8 mouse cellular contexts compared by ENCODE assay signal in the genomic region with DNA sequence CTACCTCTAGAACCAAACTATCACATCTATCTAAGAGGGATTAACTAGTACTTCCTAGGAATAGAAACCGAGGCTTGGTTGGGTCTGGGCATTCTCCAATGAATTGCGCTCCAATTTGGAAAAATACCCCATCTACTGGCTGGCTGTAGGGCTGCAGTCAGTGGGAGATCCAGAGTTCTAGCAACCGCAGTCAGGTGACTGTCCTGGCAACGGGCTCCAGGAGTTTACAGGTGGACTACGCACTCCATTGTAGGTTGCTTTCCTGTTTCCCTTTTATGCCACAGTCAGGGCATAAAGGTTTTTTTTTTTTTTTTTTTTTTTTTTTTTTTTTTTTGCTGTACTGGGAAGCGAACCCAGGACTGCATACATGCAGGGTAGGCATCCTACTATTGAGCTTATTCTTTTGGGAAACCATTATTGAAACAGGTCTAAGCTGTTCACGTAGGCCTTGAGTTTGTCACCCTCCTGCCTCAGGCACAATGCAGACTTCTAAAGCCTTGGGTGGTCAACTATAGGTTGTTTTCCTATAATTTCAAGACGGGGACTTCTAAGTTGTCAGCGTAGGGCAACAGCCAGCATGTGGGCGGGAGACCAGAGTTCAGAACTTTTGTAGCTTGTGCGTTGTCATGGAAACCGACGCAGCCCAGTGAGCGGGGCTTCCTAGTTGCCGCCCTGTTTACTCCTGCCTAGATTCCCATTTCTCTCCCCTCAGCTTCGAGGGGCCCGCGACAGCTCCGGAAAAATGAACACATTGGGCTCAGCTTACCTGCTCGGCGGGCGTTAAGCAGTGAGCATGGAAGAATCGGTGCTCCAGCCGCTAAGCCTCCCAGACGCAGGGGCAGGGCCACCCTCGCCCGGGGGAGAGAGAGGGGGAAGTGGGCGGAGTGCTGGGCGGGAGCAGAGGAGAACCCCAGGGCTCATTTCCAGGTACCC. TPM values are rescaled to one million over a fixed set of nuclear protein-coding genes. Genes with fewer than 3 reads are reported as not detected.
DNase-seq lines count a peak whose midpoint lies in the region; ATAC-seq and TF ChIP-seq lines count a peak whose summit lies in the region.

A gene (minus strand): TSS at position 834 of the 933 bp plus-strand sequence.

- no peaks in the 10 kb centered on the region for H3K36me3 ChIP-seq in embryonic facial prominence, embryonic 11.5 days (replicated peaks; ENCODE audit: control insufficient read depth, insufficient read depth, low read depth, low read length)
- no peaks in the 10 kb centered on the region for H3K36me3 ChIP-seq in megakaryocyte, embryonic 14.5 days (replicated peaks; ENCODE audit: low read length)

- H3K27me3 ChIP-seq in Patski: no peaks in the 10 kb centered on the region
- no peaks in the 10 kb centered on the region for H3K27me3 ChIP-seq in embryonic facial prominence, embryonic 11.5 days (ENCODE audit: control insufficient read depth, insufficient read depth, low read length)
- peaks cover 3% of the 10 kb centered on the region for H3K27me3 ChIP-seq in megakaryocyte, embryonic 14.5 days (replicated peaks)

- POLR2A ChIA-PET in Patski (lab: Charles Lee): interaction anchor here (0.7 kb wide), 1 partner anchor 9 kb away, joined by 3 read pairs; no protein-coding TSS in a partner anchor

- 3% methylated on average over 29 of the region's 29 CpGs for WGBS in embryonic facial prominence, embryonic 11.5 days

- no peak within 1 kb of the TSS for H3K27ac ChIP-seq in embryonic facial prominence, embryonic 11.5 days (replicated peaks; ENCODE audit: low read depth, low read length)

- H3K9ac ChIP-seq in embryonic facial prominence, embryonic 11.5 days (replicated peaks; ENCODE audit: low read length): no peak within 1 kb of the TSS; the same call in 1 of the 2 replicates

- no peaks in the 10 kb centered on the region for H3K4me1 ChIP-seq in embryonic facial prominence, embryonic 11.5 days (ENCODE audit: control insufficient read depth, insufficient read depth, low read length)
- H3K4me1 ChIP-seq in megakaryocyte, embryonic 14.5 days: peaks cover 13% of the 10 kb centered on the region

- peak; percentile 72 for DNase-seq in CD4-positive, CD25-positive, alpha-beta regulatory T cell, adult 2 months (ENCODE audit: low read depth, low spot score)
- no peak for DNase-seq in Patski (ENCODE audit: low read depth, low spot score)
- peak; percentile 77 for DNase-seq in embryonic facial prominence, embryonic 11.5 days (ENCODE audit: low spot score)
- DNase-seq in heart, postnatal 14 days: peak; percentile 15 to 26
- peak; percentile 66 to 76 for DNase-seq in kidney, postnatal 36 days
- peak; percentile 31 to 39 for DNase-seq in spleen, postnatal 36 days (ENCODE audit: low spot score in 2 of 2)
- no peak for DNase-seq in cerebellum, adult 11 months

- H3K4me2 ChIP-seq in embryonic facial prominence, embryonic 11.5 days (ENCODE audit: low read depth, low read length): peak within 1 kb of the TSS; percentile 57

- H3K4me3 ChIP-seq in embryonic facial prominence, embryonic 11.5 days (ENCODE audit: low read depth, low read length): peak within 1 kb of the TSS; percentile 38
- H3K4me3 ChIP-seq in megakaryocyte, embryonic 14.5 days (replicated peaks): peak within 1 kb of the TSS; percentile 89

- CTCF ChIA-PET in Patski (lab: Charles Lee): interaction anchor here (2.4 kb wide), 1 partner anchor 68 kb away, joined by 11 read pairs; a partner anchor contains a TSS

- in situ Hi-C loops in Patski (cut with MboI; ENCODE audit: low pct_unique_long_range_greater_than_20kb): no loop called here

- no peak for TF ChIP-seq CTCF in Patski (IDR thresholded peaks at IDR 0.05)

- intact Hi-C loops in heart, postnatal 14 days (cut with DNase I): no loop called here

- H3K9me3 ChIP-seq in embryonic facial prominence, embryonic 11.5 days (replicated peaks; ENCODE audit: control insufficient read depth, low read length): no peaks in the 10 kb centered on the region
- H3K9me3 ChIP-seq in megakaryocyte, embryonic 14.5 days: no peaks in the 10 kb centered on the region

- ATAC-seq in Patski: peak; percentile 87
- ATAC-seq in embryonic facial prominence, embryonic 11.5 days (replicated peaks; ENCODE audit: insufficient number of reproducible peaks, low FRiP score, low TSS enrichment, low read depth): peak; percentile 81

RNA-seq across cellular contexts. Expression of the gene that starts here (rescaled TPM):
- 3.4 TPM for polyA plus RNA-seq in Patski (2021)
- 0.28 TPM in 1 of 2 replicates, not detected in the other for polyA plus RNA-seq in embryonic facial prominence, embryonic 11.5 days (2014; fragmentation: Nextera tagmentation; extraction: Ambion mirVana)
- total RNA-seq in heart, postnatal 14 days (2021): under 1 TPM in 1 of 2 experiments, not detected in 1; 0.29 TPM
- polyA plus RNA-seq in megakaryocyte, embryonic 14.5 days (2012; ENCODE audit: insufficient read depth, low replicate concordance): not detected in 2 replicates

Comparison
In these comparisons a context has a peak if more than half of its experiments do, and no peak if none do; other contexts are left out.
1. Peak in DNase-seq, ATAC-seq, H3K4me3 ChIP-seq and H3K4me2 ChIP-seq in embryonic facial prominence, embryonic 11.5 days; RNA of the gene not detected or under 1 TPM.
2. Peak in DNase-seq in heart, postnatal 14 days; RNA of the gene not detected or under 1 TPM.
3. DNase-seq: peak in CD4-positive, CD25-positive, alpha-beta regulatory T cell, adult 2 months (single experiment), kidney, postnatal 36 days (2 of 2) and spleen, postnatal 36 days (2 of 2); none in Patski (single experiment) and cerebellum, adult 11 months (single experiment).